Mouse (Mus musculus) urinary bladder, postnatal 14 days (tissue): ENCODE data around the gene Cpne6.

Experiments
- DNase-seq: peaks from one replicate; pipeline ENCODE4 v3.0.0; 2021; ENCODE audit warnings: low spot score

Gene Cpne6

GRCm38 (mm10) chr14:55554635-55555034 lies 44.4 kb downstream of the Cpne6 start:
- no peak for DNase-seq

- no peak for DNase-seq
Measured at GRCm38 (mm10) chr14:55555788-55556187, 45.5 kb downstream of the Cpne6 start.

- DNase-seq: peak; percentile 92
Measured at GRCm38 (mm10) chr14:55557003-55557402, 46.8 kb downstream of the Cpne6 start.

GRCm38 (mm10) chr14:55557587-55557986 lies 47.3 kb downstream of the Cpne6 start:
- DNase-seq: no peak

DNA sequence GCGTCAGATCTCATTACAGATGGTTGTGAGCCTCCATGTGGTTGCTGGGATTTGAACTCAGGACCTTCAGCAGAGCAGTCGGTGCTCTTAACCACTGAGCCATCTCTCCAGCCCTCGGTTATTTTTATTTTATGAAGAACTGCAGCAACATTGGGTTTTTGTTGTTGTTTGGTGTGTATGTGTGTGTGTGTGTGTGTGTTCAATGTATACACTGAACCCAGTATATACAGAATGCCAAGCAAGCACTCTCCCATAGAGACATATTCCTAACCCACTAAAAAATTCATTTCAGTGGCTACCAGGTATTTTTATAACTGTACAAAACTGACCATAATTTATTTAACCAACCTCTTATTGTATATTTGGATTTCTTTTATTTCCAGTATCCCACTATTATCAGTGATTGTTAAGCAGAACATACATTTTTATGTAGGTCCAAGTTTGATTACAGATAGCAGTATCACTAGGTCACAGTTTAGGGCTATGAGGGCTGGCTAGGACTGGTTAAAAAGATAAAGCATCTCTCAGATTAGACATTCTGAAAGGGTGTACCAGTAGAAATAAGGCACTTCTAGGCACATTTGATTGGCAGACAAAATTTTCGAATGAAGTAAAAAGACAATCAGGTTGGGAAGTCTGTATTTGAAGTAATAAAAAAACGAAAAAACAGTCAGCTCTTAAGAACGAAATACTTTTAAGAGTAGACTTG lies 48.6 kb downstream of the Cpne6 start:
- no peak for DNase-seq

DNA sequence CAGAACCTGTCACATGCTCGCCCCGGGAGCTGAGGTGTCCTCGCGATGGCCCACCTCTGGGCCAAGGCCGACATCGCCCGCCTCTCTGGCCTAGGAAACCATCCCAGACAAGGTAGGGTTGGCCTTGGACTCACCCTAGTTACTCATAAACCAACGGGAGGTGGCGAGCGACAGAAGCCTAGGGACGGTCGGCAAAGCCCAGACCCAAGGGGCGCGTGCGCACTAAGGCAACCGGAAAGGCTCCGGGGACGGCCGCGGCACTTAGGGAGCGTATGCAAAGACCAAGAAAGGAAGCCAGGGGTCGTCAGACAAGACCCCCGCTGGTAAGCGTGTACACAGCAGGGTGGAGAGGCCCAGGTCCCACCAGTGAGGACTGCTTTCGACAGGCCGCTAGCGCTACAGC lies 49.6 kb downstream of the Cpne6 start, which contains the start of gene Dcaf11:
Gene Dcaf11 (plus strand): TSS at position 208 of the 403 bp plus-strand sequence.
- DNase-seq: peak; percentile 92

DNA sequence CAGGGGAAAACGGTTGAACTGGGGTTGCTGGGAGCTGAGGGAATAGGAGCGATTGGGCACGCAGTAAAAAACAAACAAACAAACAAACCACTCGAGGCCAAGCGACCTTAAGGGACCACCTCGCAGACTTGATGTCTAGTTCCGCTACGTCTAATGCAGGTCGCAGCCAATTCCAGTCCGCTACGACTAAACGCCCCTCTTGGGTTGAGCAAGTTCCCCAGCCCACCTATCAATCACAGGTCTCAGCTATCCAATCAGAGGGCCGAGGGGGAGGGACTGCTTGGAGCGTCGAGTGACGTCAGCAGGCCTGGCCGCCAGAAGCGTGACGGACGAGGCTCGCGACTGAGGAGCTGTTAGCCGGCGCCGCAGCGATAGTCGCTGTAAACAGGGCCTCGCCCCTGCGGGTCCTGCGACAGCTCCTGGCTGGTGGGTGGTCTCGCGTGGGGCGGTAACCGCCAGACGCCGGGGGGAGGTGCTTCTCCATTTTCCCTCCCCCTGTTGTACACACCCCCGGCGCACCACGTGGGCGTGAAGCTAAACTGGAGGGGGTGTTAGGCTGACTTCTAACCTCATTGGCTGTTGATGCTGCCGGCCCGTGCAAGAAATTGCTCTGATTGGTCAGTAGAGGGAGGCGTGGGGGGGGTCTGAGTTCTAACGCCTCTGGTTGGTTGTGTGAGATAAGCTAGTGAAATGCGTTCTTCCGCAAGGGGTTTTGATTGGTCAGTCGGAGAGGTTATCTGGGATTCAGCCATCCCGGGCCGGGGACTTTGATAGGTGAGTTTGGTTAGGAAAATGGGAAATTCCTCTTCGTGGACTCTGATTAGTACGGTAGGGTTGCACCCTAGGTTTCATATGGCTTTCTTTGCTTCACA lies 50.2 kb downstream of the Cpne6 start, which contains the start of gene A730061H03Rik:
Gene A730061H03Rik (minus strand): TSS at position 205 of the 872 bp plus-strand sequence.
- DNase-seq: peak; percentile 98

GRCm38 (mm10) chr14:55561860-55562259 lies 51.6 kb downstream of the Cpne6 start:
- no peak for DNase-seq

DNA sequence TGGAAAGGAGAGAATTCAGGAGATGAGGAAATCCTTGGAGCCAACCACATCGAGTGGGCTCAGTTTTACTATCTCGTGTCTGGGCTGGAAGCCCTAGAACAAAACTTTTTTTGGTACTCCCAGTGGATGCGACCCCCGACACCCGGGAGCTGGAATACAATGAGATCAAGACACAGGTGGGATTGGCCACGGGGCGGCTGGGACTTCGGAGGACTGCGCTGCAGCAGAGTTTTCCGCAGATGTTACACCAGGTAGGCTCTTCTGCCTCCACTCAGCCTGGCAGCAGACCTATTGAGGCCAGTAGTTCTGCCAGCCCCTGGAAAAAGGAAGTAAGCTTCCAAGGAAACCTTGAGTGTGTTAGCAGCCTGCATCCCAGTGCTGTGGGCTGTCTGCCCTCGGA lies 53.0 kb downstream of the Cpne6 start:
- no peak for DNase-seq

DNA sequence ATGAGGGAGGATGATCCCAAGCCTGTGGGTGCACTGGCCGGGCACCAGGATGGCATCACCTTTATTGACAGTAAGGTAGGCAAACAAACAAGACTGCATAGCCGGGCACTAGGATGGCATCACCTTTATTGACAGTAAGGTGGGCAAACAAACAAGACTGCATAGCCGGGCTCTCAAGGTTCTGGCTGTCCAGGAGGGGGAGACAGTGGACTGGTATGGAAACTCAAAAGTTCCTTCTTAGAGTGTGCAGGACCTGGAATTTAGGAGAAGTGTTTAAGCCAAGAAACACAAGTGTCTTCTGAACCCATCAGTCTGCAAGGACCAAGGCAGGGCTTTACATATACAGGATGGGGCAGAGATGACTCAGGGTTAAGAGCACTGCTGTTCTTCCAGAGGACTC lies 55.5 kb downstream of the Cpne6 start:
- no peak for DNase-seq
